Mouse (Mus musculus) embryonic stem cell, embryonic (primary cell): Measurements from ENCODE around the gene Haao.

ENCODE experiments used
- CTCF ChIA-PET, 4 experiments: fragments of 300-600 bp in 2 of 4; fragments of 350-600 bp in 2 of 4; sonication (Branson Sonifier 250); formaldehyde crosslinking; loops; one replicate each; lab custom pipeline; 2022; ENCODE audit warnings: inconsistent platforms in 2 of 4; lab: Charles Lee
- POLR2A ChIA-PET, 4 experiments: fragments of 300-600 bp in 2 of 4; fragments of 350-600 bp in 2 of 4; sonication (Branson Sonifier 250); formaldehyde crosslinking; loops; one replicate each; lab custom pipeline; 2022; ENCODE audit warnings: antibody characterized with exemption in 4 of 4, inconsistent platforms in 1 of 4; lab: Charles Lee

Gene Haao

DNA sequence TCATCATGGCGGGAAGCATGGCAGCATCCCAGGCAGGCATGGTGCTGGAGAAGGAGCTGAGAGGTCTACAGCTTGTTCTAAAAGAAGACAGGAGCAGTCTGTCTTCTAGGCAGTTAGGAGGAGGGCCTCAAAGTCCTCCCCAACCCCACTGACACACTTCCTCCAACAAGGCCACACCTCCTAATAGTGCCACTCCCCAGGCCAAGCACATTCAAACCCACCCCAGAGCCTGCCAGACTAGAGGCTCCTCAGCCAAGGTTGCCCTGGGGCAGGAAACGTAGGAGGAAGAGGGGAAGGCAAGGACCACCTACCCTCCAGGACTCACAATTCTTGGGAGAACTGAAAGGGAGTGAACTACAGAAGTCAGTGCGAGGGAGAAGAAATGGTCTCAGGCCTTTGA lies at the start of gene Haao:
Gene Haao (minus strand): TSS at position 149 of the 400 bp plus-strand sequence.
- CTCF ChIA-PET: interaction anchor here in 1 of 4 experiments (0.6 kb wide), 1 partner anchor 39 kb away, joined by 3 read pairs; no protein-coding TSS in a partner anchor
- POLR2A ChIA-PET: interaction anchor here in 1 of 4 experiments (0.7 to 1.6 kb wide), 4 partner anchors 9 to 216 kb away, joined by 3 to 4 read pairs (median 3); partner anchors contain the start of gene Kcng3

DNA sequence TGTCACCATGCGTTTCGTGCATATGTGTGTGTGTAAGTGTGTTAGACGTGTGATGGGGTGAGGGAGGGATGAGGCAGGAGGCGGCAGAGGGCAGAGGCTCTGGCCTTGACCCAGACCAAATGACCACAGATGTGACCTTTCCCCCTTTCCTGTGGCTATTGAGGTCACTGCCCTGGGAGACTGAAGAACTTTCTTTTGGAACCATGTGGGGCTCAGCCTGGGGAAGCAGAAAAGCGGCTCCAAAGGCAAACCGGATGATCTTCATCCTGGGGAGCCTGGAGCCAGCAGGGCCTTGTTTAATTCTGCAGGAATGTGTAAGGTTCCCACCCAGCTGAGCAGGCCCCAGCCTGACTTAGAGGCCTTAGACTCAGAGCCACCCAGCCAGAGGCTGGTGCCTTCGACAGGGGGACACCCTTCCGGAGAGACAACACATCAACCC lies 49.6 kb upstream of the Haao start:
- CTCF ChIA-PET: interaction anchor here in 3 of 4 experiments (0.9 to 3.7 kb wide), 4 partner anchors 20 to 142 kb away, joined by 3 to 14 read pairs (median 4); no protein-coding TSS in a partner anchor
- POLR2A ChIA-PET: interaction anchor here in 1 of 4 experiments (1.0 kb wide), 1 partner anchor 10 kb away, joined by 3 read pairs; no protein-coding TSS in a partner anchor

DNA sequence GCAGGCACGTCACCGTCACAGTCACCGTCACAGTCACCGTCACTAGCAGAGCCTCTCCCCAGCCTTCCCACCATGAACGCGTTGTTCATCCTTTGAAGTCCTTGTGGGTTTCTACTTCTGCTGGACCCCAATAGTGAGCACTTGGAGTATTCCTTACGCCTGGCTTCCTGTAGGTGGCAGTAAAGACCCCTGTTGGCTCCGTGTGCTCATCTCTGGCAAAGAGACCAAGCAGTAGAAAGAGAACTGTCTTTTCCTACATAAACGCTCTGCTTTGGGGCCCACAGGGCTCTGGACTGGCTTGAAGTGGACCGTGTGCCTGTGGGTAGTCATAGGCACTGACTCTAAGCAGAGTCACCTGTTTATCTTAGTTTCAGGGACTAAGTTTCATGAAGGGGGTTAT lies 49.0 kb upstream of the Haao start:
- CTCF ChIA-PET: interaction anchor here (0.6 to 3.7 kb wide), 13 partner anchors 17 to 490 kb away, joined by 3 to 14 read pairs (median 3); no protein-coding TSS in a partner anchor
- POLR2A ChIA-PET: interaction anchor here in 1 of 4 experiments (0.7 to 1.4 kb wide), 4 partner anchors 10 to 117 kb away, joined by 3 to 7 read pairs (median 3); no protein-coding TSS in a partner anchor

DNA sequence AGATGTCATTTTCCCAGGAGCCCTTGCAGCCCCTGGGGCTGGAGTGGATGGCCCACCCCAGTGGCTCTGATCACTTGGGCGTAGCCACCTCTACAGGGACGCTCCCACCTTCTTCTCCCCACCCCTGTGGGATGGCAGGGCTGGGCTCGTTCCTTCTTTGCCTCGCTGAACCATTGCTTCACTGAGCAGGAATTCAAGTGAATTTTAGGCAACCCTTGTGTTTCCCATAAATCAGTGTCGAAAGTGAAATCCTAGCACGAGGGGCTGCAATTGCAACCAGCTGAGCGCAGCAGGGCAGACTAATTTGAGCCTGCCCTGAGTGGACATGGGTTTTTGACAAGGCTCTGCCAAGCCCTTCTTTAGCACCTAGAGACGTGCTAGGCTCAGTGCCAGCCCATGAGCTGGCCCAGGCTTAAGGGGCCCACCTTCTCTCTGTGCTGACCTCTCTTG lies 47.6 kb upstream of the Haao start:
- CTCF ChIA-PET: interaction anchor here in 2 of 4 experiments (1.3 to 1.6 kb wide), 2 partner anchors 8 to 22 kb away, joined by 3 to 5 read pairs; no protein-coding TSS in a partner anchor
- POLR2A ChIA-PET: interaction anchor here in 1 of 4 experiments (1.2 to 1.4 kb wide), 3 partner anchors 12 to 119 kb away, joined by 3 read pairs; no protein-coding TSS in a partner anchor

DNA sequence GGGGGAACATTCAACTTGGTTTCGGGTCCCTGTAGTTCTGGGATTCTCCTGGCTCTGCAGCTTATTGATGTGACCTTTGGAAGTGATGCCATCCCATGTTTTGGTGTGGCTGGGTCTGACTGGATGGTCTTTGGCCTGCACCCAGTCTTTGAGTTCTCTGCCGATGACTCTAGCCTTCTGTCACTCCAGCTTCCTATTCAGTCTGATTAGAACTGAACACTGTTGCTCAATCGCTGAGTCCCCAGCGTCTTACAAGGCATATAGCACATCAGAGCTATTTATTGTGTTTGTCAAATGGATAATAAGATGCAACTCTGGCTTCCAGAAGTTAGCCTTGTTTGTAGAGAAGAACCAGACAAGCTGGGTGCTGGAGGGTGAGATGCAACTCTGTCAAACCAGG lies 45.4 kb upstream of the Haao start:
- ChIA-PET POLR2A (interaction anchor here in 2 of 4 experiments (1.1 to 1.3 kb wide), 2 partner anchors 19 to 116 kb away, joined by 3 read pairs; no protein-coding TSS in a partner anchor), CTCF (interaction anchor here (0.6 to 1.4 kb wide), 6 partner anchors 10 to 152 kb away, joined by 3 to 8 read pairs (median 4); no protein-coding TSS in a partner anchor)

DNA sequence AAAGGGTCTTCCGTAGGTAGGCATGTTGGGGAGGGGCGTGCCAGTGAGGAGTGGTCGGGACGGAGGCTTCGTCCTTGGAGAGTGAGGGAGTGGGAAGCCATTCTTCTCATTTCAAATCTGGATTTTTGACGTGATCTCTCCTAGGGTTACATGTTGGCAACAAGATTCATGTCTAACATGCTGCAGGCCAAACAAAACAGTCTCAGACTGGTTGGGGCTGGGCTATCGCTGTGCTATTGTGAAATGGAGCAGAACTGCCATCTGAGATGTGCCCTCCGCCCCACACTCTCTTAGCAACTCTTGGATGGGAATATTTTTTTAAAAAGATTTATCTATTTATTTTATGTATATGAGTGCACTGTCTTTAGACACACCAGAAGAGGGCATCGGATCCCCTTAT lies 44.1 kb upstream of the Haao start:
- POLR2A ChIA-PET: no interaction called here
- CTCF ChIA-PET: interaction anchor here in 2 of 4 experiments (1.4 to 1.7 kb wide), 2 partner anchors 11 kb away, joined by 4 read pairs; no protein-coding TSS in a partner anchor

DNA sequence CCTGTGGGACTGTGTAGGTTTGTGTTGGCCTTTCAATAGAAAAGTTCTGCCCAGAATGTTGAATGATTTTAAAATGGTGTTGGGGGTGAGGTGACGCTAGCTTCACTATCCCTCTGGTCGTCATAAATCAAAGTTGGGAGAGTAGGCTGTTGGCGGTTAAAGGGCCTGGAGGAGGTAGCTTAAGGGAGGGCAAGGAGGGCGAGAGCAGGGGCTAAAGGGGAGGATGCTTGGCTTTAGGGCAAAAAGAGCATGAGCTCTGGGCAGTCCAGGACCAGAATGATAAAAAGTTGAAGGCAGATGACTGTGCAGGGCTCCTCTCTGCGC lies 42.6 kb upstream of the Haao start:
- ChIA-PET POLR2A (interaction anchor here in 1 of 4 experiments (0.6 to 1.5 kb wide), 2 partner anchors 11 to 226 kb away, joined by 4 to 5 read pairs; no protein-coding TSS in a partner anchor), CTCF (interaction anchor here in 3 of 4 experiments (0.6 to 1.7 kb wide), 3 partner anchors 13 to 17 kb away, joined by 3 to 4 read pairs (median 4); no protein-coding TSS in a partner anchor)

DNA sequence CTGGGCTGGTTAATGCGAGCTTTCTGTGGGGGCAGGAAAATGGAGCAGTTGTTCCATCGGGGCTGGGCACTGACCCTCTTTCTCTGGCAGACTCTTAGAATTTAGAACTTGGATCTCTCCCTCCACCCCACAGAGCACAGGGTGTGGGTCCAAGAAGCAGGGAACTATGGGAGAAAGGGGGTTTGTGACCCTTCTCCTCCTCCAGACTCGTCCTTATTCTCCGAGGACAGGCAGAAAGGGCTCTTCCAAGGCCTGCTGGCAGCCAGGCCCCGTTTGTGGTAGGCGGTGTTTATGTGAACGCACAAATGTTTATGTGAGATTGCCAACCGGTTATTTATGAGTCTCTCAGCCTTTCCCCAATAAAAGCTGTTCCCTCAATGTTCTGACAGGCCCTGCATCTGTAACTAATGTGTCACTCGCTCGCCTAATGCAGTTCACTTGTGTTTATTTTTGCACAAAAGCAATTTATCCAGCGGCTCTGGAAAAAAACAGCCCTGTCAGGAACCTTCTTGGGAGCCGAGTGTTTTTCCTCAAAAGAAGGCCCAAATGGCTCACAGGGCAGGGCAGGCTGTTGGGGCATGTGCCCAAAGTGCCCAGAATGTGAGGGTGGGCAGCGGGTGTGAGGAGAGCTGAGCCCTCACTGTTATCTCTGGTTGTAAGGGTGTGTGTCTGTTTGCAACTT lies 42.1 kb upstream of the Haao start:
- ChIA-PET POLR2A (interaction anchor here in 2 of 4 experiments (0.6 to 1.5 kb wide), 4 partner anchors 10 to 261 kb away, joined by 3 to 6 read pairs (median 4); no protein-coding TSS in a partner anchor), CTCF (interaction anchor here in 3 of 4 experiments (0.6 to 1.7 kb wide), 4 partner anchors 13 to 301 kb away, joined by 3 to 4 read pairs (median 4); no protein-coding TSS in a partner anchor)

DNA sequence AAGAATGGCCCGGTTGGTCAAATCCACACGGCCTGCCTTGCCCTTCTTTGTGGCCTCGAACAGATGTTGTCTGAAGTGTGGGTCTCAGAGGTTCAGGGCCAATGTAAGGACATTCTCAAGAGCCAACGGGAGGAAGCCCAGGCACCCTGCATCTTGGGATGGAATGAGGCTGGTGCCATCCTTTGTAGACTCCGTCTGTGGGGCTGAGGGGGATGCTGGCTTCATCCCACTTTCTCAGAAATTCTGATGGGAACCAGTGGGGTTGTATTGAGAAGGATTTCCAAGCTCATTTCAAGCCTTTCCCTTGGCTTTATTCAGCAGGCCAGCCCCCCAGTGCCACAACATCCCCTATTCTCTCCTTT lies 41.5 kb upstream of the Haao start:
- POLR2A ChIA-PET: interaction anchor here in 2 of 4 experiments (0.6 to 1.5 kb wide), 3 partner anchors 10 to 261 kb away, joined by 3 to 6 read pairs (median 5); no protein-coding TSS in a partner anchor
- CTCF ChIA-PET: interaction anchor here in 2 of 4 experiments (1.1 to 1.6 kb wide), 2 partner anchors 16 to 302 kb away, joined by 3 to 4 read pairs; no protein-coding TSS in a partner anchor

DNA sequence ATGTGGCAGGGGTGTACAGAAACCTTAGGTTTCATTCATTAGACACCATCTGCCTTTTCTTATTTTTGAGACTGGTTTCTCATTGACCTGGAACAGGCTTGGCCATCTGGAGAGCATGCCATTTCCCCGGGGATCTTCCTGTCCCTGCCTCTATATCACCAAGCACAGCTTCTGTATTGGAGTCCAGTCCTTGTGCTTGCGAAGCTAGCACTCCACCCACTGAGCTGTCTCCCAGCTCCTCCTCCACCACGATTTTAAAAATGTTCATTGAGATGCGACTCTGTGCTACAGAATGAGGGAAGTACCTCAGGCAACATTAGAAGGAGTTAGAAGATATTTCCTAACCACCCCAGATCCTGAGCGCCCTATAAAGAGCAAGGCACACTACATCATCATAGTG lies 39.5 kb upstream of the Haao start:
- CTCF ChIA-PET: interaction anchor here in 1 of 4 experiments (2.1 kb wide), 1 partner anchor 16 kb away, joined by 4 read pairs; no protein-coding TSS in a partner anchor
- POLR2A ChIA-PET: interaction anchor here in 1 of 4 experiments (0.6 kb wide), 1 partner anchor 211 kb away, joined by 6 read pairs; no protein-coding TSS in a partner anchor

DNA sequence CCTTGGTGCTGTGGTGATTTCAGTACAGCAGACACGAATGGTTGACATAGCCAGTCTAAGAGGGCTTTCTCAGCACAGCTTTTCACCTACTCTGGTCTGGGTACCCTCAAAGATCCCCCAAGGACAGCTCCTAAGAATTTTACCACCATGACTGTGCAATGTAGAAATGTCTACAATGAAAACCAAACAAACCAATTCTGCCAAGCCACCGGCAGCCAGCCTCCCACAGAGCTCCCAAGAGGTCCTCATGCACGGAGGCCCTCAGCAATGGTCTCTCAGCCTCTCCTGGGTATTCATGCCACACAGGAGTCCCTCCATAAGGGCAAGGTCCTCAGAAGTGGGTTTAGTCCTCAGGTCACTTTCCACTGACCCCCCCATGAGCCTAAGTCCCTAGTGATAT lies 38.6 kb upstream of the Haao start:
- ChIA-PET CTCF (interaction anchor here in 1 of 4 experiments (2.1 kb wide), 1 partner anchor 17 kb away, joined by 4 read pairs; no protein-coding TSS in a partner anchor), POLR2A (interaction anchor here in 1 of 4 experiments (0.6 kb wide), 1 partner anchor 57 kb away, joined by 3 read pairs; no protein-coding TSS in a partner anchor)

DNA sequence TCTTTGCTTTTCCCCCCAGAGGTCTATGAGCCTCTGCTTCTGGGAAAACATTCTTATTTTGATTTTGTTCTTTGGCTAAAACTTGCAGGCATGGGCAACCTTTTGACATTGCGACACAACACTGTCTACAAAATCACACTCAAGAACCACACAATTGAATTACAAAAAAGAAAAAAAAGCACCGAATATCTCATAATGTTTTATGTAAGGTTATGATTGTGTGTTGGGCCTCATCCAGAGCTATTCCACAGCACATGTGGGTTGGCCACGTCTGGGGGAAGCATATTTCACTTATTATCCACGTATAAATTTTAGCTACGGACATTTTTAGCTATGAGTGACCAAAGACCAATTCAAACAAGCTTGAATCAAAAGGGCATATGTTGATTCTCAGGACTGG lies 38.0 kb upstream of the Haao start:
- POLR2A ChIA-PET: interaction anchor here in 1 of 4 experiments (0.6 kb wide), 1 partner anchor 58 kb away, joined by 3 read pairs; no protein-coding TSS in a partner anchor
- CTCF ChIA-PET: interaction anchor here in 1 of 4 experiments (2.1 kb wide), 1 partner anchor 17 kb away, joined by 4 read pairs; no protein-coding TSS in a partner anchor

DNA sequence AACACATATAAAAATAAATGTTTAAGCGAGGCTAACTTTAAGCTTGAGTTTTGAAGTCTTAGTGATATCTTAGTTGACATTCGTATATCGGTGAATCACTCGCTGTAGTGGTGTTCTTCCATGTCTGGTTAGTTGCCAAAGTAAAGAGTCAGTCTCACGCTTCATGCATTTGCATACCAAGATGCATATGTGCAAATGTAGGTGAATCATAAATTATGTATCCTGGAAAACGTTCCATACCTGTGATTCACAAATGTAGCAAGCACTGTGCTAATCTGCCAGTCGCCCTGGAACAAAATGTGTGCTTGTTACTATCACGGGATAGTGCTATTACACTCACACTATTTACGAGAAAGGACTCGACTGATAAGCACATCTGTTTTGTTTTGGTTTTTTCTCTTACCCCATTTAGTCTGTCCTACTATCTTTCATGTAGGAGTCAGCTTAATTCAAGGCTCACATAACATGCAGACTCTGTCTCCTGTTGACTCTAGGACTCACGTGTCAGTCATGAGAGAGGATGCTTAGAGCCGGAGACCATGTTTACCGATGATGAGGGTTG lies 37.3 kb upstream of the Haao start:
- ChIA-PET CTCF (interaction anchor here in 2 of 4 experiments (0.6 to 2.1 kb wide), 2 partner anchors 18 to 446 kb away, joined by 3 to 4 read pairs; no protein-coding TSS in a partner anchor), POLR2A (interaction anchor here in 1 of 4 experiments (0.6 kb wide), 1 partner anchor 318 kb away, joined by 4 read pairs; no protein-coding TSS in a partner anchor)

DNA sequence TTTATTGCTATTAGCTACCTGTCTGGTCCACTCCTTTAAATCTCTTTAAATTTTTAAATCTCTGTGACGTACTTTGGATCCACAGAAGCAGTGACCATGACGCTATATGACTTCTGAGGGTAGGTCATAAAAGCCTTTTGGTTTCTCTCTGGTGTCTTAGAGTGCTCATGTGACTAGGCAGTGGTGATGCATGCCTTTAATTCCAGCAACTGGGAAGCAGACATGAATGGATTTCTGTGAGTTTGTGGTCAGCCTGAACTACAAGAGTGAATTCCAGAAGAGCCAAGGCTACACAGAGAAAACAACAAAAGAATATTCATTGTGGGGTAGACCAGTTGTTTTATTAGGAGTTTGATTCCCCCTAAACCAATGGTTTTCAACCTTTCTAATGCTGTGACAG lies 35.0 kb upstream of the Haao start:
- CTCF ChIA-PET: no interaction called here
- POLR2A ChIA-PET: interaction anchor here in 1 of 4 experiments (0.7 to 1.0 kb wide), 2 partner anchors 12 to 85 kb away, joined by 3 read pairs; no protein-coding TSS in a partner anchor

DNA sequence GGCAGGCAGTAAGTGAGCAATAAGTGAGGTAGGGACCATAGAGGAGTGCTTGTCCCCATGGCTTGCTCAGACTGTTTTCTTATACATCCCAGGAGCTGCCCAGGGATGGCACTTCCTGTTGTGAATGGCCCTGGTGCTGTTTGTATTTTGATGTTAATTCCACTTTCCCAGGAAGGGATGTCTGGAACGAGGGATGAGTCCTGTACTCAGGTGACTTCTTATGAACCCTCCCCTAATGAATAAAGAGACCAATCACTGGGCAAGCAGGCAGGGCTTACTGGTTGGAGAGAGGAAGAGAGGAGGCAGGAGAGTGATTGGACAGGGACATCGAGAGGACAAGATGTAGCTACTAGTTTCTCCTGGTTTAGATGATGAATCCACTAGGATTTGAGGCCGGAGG lies 33.3 kb upstream of the Haao start:
- CTCF ChIA-PET: interaction anchor here in 2 of 4 experiments (0.9 to 1.7 kb wide), 6 partner anchors 8 to 148 kb away, joined by 3 to 4 read pairs (median 4); no protein-coding TSS in a partner anchor

DNA sequence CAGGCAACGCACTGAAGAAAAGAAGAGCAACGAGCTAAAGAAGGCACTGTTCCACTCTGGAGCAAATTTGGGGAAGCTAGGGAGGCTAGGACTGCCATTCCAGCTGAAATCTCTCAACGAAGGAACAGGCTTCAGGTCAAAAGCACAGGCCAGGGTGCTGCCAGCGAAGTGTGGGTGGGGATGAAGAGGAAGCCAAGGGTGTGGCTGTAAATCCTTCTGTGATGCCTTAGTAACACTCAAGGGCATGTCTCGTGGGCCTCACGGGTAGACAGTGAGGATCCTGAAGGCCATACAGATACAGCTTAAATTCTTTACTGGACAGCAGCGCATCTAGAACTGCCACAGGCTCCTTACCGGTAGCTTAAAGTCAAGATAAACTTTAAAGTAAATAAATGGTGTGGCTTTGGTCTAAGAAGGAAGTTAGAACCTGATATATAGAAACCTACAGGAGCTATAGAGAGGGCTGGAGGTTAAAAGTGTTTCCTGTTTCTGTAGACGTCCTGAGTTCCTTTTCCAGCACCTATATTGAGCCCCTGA lies 32.5 kb upstream of the Haao start:
- ChIA-PET POLR2A (interaction anchor here in 3 of 4 experiments (0.6 to 1.9 kb wide), 7 partner anchors 9 to 358 kb away, joined by 3 to 5 read pairs (median 3); no protein-coding TSS in a partner anchor), CTCF (interaction anchor here in 2 of 4 experiments (1.1 to 1.7 kb wide), 5 partner anchors 7 to 149 kb away, joined by 3 to 4 read pairs (median 3); no protein-coding TSS in a partner anchor)

More for the DNA sequence above, 33.3 kb upstream of the Haao start:
- POLR2A ChIA-PET: interaction anchor here in 2 of 4 experiments (1.2 to 1.5 kb wide), 4 partner anchors 102 to 474 kb away, joined by 3 to 4 read pairs (median 3); no protein-coding TSS in a partner anchor

DNA sequence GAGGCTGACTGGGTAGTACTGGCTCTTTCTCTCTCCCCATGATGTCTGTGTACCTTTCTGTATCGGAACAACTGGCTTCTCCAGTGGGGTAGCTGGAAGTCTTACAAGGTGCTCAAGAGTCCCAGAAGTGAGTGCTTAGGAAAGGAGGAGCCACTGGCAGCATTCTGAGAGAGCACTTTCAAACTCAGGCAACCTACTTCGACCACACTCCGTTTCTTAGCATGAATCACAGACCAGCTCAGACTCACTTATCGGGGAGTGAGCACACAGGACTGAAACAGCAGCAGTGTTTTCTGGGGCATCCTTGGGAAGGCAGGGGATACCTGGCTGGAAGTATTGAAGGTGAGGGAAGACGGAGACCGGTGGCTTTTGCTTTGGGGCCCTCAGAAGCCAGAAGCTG lies 31.9 kb upstream of the Haao start:
- ChIA-PET POLR2A (interaction anchor here in 1 of 4 experiments (0.9 to 1.9 kb wide), 3 partner anchors 10 to 309 kb away, joined by 3 to 5 read pairs (median 3); no protein-coding TSS in a partner anchor), CTCF (interaction anchor here in 1 of 4 experiments (1.4 to 1.7 kb wide), 2 partner anchors 13 to 17 kb away, joined by 3 to 4 read pairs; no protein-coding TSS in a partner anchor)
